Mouse (Mus musculus) embryonic fibroblast, embryonic 13.5 days (primary cell): ENCODE data around the gene Arhgap18. TPM values are rescaled to one million over a fixed set of nuclear protein-coding genes. Genes with fewer than 3 reads are reported as not detected.

Source experiments
- H3K27ac ChIP-seq: 2 replicates; pipeline ENCODE4 v1.5.1; 2012; ENCODE audit warnings: low read length, control low read depth, inconsistent platforms; ENCODE audit not compliant: insufficient read depth
- H3K4me1 ChIP-seq: 2 replicates; pipeline ENCODE4 v1.6.1; 2011; ENCODE audit warnings: low read length; ENCODE audit not compliant: control insufficient read depth, insufficient read depth
- H3K4me3 ChIP-seq: 2 replicates; pipeline ENCODE4 v1.5.1; 2011; ENCODE audit warnings: mild to moderate bottlenecking, control low read depth, low read length; ENCODE audit not compliant: insufficient read depth
- CTCF ChIP-seq: IDR thresholded peaks from 2 replicates; pipeline ENCODE4 v1.5.1; 2011; ENCODE audit warnings: mild to moderate bottlenecking, control low read depth, low read length, moderate library complexity, borderline replicate concordance; ENCODE audit not compliant: insufficient read depth
- POLR2A ChIP-seq: IDR thresholded peaks from 2 replicates; pipeline ENCODE4 v1.6.1; 2011; ENCODE audit warnings: low read depth, mild to moderate bottlenecking, control low read depth, low read length, moderate library complexity
- polyA plus RNA-seq: library from polyadenylated mRNA; stranded (reverse); fragments of >200 nt; gene quantifications from 2 replicates; pipeline ENCODE4 v1.2.4, GENCODE M21; 2011; ENCODE audit warnings: low read depth; ENCODE audit not compliant: missing spikeins, insufficient read length

Gene Arhgap18
- polyA plus RNA-seq, 1 experiment = 9.4 TPM

DNA sequence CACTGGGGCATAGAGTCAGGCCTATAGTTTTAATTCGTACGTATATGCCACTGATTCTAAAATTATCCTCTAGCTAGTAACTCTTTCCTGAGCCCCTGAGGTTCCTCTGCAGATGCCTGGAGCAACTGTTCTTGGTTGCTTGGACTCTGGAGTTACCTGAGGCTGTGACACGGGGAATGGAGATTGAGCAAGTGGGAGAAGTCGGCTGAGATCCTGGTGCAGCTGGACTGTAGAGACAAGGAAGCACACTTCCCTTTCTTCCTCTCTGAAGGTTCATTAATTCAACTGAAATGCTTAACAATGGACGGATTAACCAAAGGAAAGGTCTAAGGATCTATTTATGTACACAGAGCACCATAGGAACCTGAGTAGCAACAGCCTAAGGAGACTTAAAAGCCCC is 70.8 kb downstream of the Arhgap18 start:
- Histone ChIP-seq H3K4me3 (no peak overlapping the region), H3K27ac (no peak overlapping the region), H3K4me1 (peaks cover 5% of the 10 kb centered on the region; the same call in 1 of the 2 replicates)
- no peak for TF ChIP-seq CTCF
- TF ChIP-seq POLR2A = no peak

DNA sequence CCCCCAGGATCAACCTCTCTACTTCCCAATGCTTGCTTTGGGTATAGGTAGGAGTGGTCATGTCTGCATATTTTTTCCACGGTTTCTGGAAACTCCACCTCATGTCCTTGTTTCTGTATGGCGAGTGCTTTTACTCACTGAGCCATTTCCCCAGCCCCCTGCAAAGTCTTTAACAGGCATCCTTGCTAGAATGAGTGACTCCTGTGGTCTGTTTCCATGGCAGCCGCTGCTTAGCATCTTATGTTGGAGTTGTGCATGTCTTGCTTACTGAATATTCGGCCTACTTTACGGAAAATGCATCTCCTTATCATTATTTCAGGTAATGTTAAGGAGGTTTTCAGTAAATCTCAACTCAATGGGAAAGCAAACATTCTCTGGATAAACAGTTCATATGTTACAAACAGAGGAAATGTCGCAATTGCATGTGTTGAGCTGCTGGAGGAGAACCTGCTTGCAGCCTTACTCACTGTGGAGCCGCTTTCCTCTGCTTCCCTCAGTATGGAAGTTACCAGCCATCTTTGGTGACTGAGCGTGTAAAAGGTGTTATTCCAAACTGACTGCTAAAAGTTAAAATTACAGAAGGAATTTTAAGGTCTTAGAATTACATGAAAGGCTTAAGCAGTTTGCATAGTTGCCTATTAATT is 72.1 kb downstream of the Arhgap18 start:
- TF ChIP-seq POLR2A (no peak), CTCF (no peak)

DNA sequence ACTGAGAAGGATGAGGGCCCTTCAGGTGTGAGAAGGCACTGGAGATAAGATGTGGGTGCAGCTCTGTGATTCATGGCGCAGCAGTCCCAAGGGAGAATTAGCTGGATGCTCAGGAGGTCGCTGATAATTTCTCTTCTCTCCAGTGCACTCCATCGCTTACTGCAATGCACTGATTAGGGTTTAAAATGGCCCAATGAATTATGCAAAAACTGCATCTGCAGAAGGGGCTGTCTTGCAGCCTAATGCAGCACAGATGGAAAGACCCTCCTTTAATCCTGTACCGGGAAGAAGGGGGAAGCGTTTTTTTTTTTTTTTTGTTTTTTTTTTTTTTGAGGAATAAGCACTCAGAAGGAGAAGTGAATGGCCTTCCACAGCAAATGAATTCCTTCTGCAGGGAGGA is 74.1 kb downstream of the Arhgap18 start:
- no peak overlapping the region for H3K27ac ChIP-seq
- no peak for TF ChIP-seq POLR2A
- TF ChIP-seq CTCF = no peak
- peaks cover 5% of the 10 kb centered on the region; the same call in 1 of the 2 replicates for H3K4me1 ChIP-seq
- H3K4me3 ChIP-seq = no peak overlapping the region

More for the DNA sequence above, 72.1 kb downstream of the Arhgap18 start:
- Histone ChIP-seq H3K4me1 (peaks cover 5% of the 10 kb centered on the region; the same call in 1 of the 2 replicates), H3K4me3 (no peak overlapping the region), H3K27ac (no peak overlapping the region)

DNA sequence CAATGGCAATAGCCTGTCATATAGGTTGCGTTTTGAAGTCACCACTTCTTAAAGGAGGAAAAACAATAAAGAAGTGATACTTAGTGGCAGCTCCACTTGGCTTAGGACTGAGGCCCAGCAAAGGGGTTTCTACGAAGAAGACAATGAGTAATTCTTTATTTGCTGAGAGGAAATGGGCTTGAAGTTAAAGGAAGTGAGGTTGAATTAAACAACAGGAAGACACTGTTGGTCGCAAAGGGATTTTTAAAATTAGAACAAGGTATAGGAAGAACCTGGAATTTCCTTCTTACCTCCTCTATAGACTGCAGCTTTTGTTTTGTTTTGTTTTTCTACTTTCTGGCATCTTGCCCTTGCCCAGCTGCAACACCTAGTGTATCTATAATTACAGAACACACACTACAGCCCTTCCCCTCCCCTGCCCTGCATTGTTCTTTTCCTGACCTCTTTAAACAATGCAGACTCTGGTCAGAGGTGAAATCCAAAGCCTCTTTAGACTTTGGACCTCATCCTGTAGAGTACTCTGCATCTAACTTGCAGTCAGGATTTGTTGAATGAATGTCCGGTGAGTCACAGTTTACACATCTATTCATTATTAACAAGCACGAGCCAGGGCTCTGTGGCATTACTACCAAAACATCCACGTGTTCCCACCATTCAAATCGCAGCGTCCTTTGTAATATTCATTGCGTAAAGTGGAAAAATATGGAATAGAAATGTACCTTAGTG is 75.4 kb downstream of the Arhgap18 start:
- no peak for TF ChIP-seq POLR2A
- no peak for TF ChIP-seq CTCF
- Histone ChIP-seq H3K27ac (no peak overlapping the region), H3K4me1 (peaks cover 5% of the 10 kb centered on the region; the same call in 1 of the 2 replicates), H3K4me3 (no peak overlapping the region)

DNA sequence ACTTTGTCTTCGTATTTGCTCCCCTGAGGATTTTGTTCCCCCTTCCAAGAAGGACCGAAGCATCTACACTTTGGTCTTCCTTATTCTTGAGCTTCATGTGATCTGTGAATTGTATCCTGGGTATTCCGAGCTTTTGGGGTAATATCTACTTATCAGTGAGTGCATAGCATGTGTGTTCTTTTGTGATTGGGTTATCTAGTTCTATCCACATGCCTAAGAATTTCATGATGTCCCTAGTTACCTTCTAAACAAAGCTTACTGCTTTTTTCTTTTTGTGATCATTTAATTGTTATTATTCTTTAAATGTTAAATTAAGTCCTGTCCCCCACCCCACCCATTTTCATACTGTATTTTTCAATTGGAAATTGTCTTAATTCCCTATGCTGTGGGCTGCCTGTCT is 78.8 kb downstream of the Arhgap18 start:
- H3K4me1 ChIP-seq = peaks cover 5% of the 10 kb centered on the region; the same call in 1 of the 2 replicates
- no peak overlapping the region for H3K4me3 ChIP-seq
- TF ChIP-seq CTCF = no peak
- TF ChIP-seq POLR2A = no peak
- H3K27ac ChIP-seq = no peak overlapping the region

DNA sequence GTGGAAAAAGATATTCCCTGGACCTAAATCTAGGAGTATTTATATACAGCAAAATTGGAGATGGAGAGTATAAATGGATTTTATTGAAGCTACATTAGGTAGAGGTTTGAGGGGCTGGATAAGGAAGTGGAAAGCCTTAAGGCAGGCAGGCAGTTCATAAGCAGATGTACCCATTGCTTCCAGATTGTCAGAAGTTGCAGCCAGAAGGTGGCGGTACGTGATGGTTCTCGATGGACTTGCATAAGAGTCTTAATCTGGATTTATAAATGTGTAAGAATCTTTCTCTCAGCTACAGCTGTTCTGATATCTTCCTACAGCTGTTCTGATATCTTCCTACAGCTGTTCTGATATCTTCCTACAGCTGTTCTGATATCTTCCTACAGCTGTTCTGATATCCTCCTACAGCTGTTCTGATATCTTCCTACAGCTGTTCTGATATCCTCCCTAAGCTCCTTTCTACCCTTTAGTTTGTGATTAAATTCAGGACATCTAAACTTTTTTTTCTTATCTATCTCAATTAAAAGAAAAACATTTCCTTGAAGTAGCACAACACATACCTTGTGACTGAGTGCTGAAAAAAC is 79.5 kb downstream of the Arhgap18 start:
- Histone ChIP-seq H3K4me1 (peaks cover 5% of the 10 kb centered on the region; the same call in 1 of the 2 replicates), H3K27ac (no peak overlapping the region), H3K4me3 (no peak overlapping the region)
- TF ChIP-seq CTCF = no peak
- TF ChIP-seq POLR2A = no peak

DNA sequence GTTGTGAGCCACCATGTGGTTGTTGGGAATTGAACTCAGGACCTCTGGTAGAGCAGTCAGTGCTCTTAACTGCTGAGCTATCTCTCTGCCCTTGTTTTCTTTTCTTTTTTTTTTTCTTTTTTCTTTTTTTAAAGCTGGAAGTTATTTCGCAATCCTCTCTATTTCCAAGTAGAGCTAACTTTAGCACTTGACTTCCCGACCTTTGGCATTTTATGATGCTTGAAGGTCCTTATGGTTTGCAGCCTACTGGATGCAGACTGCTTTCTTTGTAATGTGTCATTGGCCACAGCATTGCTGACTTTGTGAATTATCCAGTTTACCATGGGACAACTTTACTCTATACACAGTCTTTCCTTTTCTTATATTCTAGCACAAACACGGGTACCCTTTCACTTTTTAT is 80.2 kb downstream of the Arhgap18 start:
- TF ChIP-seq CTCF (no peak), POLR2A (no peak)
- Histone ChIP-seq H3K4me3 (no peak overlapping the region), H3K4me1 (peaks cover 2% of the 10 kb centered on the region; the same call in 1 of the 2 replicates), H3K27ac (no peak overlapping the region)

DNA sequence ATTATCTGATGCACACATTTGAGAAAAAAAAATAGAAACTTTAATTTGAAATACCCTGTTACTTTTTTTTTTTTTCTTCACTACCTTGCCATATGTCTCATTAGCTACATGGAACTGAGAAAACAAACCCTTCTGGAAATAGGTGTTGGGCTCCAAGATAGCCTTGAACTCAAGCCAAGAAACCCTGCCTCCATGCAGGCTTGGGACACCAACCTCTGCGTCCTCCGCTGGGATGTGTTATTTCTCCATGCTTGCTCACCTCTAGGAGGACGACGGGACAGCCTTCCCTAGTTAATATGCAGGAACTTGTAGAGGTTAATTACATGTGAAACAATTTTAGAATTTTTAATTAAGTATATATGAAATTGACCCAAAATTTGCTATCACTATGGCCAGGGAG is 96.1 kb downstream of the Arhgap18 start:
- TF ChIP-seq POLR2A (no peak), CTCF (no peak)
- no peak overlapping the region for H3K4me3 ChIP-seq
- H3K27ac ChIP-seq = no peak overlapping the region
- H3K4me1 ChIP-seq = no peaks in the 10 kb centered on the region; the same call in 1 of the 2 replicates

DNA sequence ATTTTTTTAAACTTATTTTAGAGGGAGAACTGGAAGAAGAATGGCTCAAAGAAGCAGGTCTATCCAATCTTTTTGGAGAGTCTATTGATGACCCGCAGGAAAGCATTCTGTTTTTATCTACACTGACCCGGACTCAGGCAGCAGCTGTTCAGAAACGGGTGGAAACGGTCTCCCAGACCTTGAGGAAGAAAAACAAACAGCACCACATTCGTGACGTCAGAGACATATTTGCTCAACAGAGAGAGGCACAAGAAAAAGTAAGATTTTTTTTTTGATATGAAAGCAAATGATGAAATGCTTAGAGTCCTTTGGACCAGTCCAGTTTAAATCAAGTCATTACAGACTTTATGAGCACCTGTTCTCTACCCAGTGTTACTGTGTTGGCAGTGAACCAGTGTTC is 96.6 kb downstream of the Arhgap18 start:
- Histone ChIP-seq H3K27ac (no peak overlapping the region), H3K4me3 (no peak overlapping the region), H3K4me1 (peaks cover 3% of the 10 kb centered on the region; the same call in 1 of the 2 replicates)
- TF ChIP-seq POLR2A (no peak), CTCF (no peak)

DNA sequence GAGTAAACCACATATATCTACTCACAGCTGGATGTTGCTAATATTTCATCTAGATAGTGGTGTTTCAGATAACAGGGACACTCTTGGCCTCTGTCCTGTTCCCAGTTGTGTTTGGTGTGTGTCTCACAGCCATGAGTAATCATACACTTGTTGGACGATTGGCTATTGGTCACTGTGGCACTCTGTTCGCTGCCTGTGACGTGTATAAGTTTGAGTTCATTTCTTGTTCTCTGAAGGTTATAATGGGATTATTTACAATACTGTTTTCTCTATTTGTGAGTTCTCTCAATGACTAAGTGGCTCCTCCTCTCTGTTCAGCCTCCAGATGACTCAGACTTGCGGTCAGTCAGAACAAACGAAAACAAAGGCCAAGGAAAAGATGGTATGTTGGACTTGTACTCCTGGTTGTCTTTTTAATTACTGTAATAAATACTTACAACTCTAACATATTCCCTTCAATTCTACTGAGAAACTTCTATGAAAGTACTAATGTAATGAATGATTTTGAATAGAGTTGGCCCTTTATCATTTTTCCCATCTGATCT is 101.4 kb downstream of the Arhgap18 start:
- H3K4me3 ChIP-seq = no peak overlapping the region
- TF ChIP-seq CTCF (no peak), POLR2A (no peak)
- no peak overlapping the region for H3K27ac ChIP-seq
- peaks cover 3% of the 10 kb centered on the region; the same call in 1 of the 2 replicates for H3K4me1 ChIP-seq
